Mouse (Mus musculus): ENCODE measurements around the gene AI464131. TPM values are rescaled to one million over a fixed set of nuclear protein-coding genes. Genes with fewer than 3 reads are reported as not detected.
A peak's percentile ranks its signal among the peaks of the same experiment; 100 is the strongest.
"Not testable (repeated sequence)": the region's sequence is repeated elsewhere in the genome, so short reads cannot be mapped to it uniquely, and the experiment has no call there.

AI464131 gene
- polyA plus RNA-seq, 1 experiment from 2014 or later, result 9.3 TPM

DNA sequence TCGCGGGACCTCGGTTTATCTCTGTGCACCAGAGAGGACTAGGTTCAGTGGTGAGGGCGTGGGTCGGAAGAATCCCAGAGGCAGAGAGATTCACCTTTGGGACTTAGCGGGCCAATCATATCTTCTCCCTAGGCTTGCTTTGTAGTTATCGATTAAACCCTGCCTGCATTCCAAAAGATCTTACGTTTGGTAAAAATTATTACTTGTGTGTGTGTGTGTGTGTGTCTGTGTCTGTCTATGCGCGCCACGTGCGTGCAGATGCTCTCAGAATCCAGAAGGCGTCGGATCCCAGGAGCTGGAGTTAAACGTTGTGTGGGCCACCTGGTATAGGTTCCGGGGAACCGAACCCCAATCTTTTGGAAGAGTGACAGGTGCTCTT is 37.6 kb downstream of the AI464131 start:
- Histone ChIP-seq H3K9ac (replicated peaks; ENCODE audit: low read length) (peak overlapping the region; percentile 73), H3K36me3 (ENCODE audit: insufficient read depth, low read length) (no peaks in the 10 kb centered on the region), H3K4me1 (ENCODE audit: insufficient read depth, low read length) (peaks cover 19% of the 10 kb centered on the region), H3K9me3 (ENCODE audit: low read length) (no peaks in the 10 kb centered on the region), H3K4me2 (replicated peaks; ENCODE audit: low read depth, low read length) (peak overlapping the region; percentile 59), H3K27me3 (ENCODE audit: insufficient read depth, low read length) (no peaks in the 10 kb centered on the region), H3K27ac (ENCODE audit: low read length) (peak overlapping the region; percentile 51; the same call in 1 of the 2 replicates), H3K4me3 (ENCODE audit: low read length) (peak overlapping the region; percentile 90)
- 3% methylated on average over 17 of the region's 17 CpGs for WGBS
- ATAC-seq (ENCODE audit: low FRiP score, low TSS enrichment), result no peak; the same call in 1 of the 2 replicates

DNA sequence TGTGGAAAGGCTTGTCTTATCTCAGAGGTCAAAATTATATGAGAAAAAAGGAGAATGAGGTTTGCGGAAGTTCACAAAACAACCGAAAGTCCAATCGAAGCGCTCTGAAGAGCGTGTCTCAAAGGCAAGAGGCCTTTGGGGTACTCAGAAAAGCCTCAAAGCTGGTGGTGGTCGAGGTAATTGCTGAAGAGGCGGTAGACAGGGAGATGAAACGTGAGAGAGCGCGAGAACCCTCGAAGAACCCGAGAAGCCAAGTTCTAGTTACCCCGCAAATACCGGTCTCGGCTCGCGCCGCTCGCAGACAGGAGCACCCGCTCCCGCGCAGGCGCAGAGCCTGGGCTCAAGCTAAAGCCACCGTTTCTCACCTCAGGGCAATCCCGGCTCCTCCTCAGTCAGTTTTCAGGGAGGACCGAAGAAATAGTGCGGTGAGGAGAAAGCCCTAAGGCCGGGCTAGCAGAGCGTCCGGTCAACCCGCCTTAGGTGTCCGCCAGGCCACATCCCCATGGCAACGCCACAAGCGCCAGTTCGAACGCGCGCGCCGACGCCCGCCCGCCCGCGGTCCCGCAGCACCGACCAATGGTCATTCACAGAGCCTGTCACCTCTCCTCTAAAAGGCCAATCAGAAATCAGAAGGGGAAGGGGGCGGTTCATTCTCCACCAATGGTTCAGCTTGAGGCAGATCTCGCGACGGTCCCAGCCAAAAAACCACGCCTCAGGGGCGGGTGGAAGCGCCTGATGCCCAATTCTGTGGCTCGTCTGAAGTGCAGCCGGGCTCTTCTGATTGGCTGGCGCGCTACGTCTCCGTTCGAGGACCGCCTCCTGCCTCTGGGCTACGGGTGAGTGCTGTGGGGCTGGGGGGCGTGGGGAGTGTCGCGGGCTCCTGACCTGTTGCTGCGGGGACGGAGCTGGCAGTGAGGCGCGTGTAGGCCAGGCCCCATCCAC is 38.3 kb downstream of the AI464131 start, which contains the start of the genes Kif24 and Nudt2:
Gene Kif24, minus strand, starts transcription at position 543 of the 942 bp plus-strand sequence.
Gene Nudt2, plus strand, starts transcription at position 807 of the 942 bp plus-strand sequence.
- Histone ChIP-seq H3K4me1 (ENCODE audit: insufficient read depth, low read length) (peaks cover 19% of the 10 kb centered on the region), H3K27me3 (ENCODE audit: insufficient read depth, low read length) (no peaks in the 10 kb centered on the region), H3K27ac (ENCODE audit: low read length) (peak within 1 kb of the TSS; percentile 89), H3K9me3 (ENCODE audit: low read length) (no peaks in the 10 kb centered on the region), H3K4me3 (ENCODE audit: low read length) (peak within 1 kb of the TSS; percentile 90), H3K4me2 (replicated peaks; ENCODE audit: low read depth, low read length) (peak within 1 kb of the TSS; percentile 73), H3K9ac (replicated peaks; ENCODE audit: low read length) (peak within 1 kb of the TSS; percentile 85), H3K36me3 (ENCODE audit: insufficient read depth, low read length) (no peaks in the 10 kb centered on the region)
- WGBS, result under 1% methylated on average over 70 of the region's 70 CpGs
- peak; percentile 99 for ATAC-seq (ENCODE audit: low FRiP score, low TSS enrichment)

DNA sequence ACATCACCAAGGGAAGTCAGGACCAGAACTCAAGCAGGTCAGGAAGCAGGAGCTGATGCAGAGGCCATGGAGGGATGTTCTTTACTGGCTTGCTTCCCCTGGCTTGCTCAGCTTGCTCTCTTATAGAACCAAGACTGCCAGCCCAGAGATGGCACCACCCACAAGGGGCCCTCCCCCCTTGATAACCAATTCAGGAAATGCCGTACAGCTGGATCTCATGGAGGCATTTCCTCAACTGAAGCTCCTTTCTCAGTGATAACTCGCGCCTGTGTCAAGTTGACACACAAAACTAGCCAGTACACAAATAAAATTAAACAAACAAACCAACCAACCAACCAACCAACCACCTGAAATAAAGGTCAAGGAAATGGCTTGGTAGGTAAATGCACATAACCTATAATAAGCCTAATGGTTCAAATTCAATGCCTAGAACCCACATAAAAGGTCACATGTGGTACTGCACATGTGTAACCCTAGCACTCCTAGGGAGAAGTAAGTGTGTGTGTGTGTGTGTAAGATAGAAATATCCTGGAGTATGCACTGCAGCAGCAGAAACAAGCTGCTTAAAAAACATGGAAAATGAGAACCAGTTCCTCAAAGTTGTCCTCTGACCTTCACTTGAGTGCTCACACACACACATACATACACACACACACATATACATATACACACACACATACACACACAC is 39.7 kb downstream of the AI464131 start:
- not testable (repeated sequence) for H3K9me3 ChIP-seq (ENCODE audit: low read length); H3K27ac ChIP-seq (ENCODE audit: low read length); H3K9ac ChIP-seq (replicated peaks; ENCODE audit: low read length); ATAC-seq (ENCODE audit: low FRiP score, low TSS enrichment); H3K27me3 ChIP-seq (ENCODE audit: insufficient read depth, low read length); H3K36me3 ChIP-seq (ENCODE audit: insufficient read depth, low read length)
- peak overlapping the region; percentile 73 for H3K4me2 ChIP-seq (replicated peaks; ENCODE audit: low read depth, low read length)
- peak overlapping the region; percentile 90; the same call in 1 of the 2 replicates for H3K4me3 ChIP-seq (ENCODE audit: low read length)
- peaks cover 19% of the 10 kb centered on the region for H3K4me1 ChIP-seq (ENCODE audit: insufficient read depth, low read length)
- 81% methylated on average over 3 of the region's 3 CpGs for WGBS

DNA sequence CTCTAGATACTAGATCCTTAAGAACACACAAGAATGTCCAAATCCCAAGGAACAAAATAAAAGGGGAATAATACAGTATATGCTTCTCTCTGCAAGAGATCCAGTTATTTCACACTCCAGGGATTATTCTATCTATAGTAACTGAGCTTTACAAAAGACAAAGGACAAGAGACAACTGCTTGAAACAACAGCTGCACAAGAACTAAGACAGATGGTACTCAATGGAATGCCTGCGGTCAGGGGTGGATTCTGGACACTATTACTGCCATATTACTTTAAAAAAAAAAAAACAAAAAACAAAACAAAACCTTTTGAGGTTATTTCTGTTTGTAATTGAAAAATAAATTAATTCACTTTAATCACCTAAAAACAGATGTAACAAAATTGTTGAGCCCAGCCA is 42.2 kb downstream of the AI464131 start:
- peaks cover 16% of the 10 kb centered on the region for H3K4me1 ChIP-seq (ENCODE audit: insufficient read depth, low read length)
- H3K27ac ChIP-seq (ENCODE audit: low read length), result no peak overlapping the region
- no peaks in the 10 kb centered on the region for H3K27me3 ChIP-seq (ENCODE audit: insufficient read depth, low read length)
- H3K9ac ChIP-seq (replicated peaks; ENCODE audit: low read length), result no peak overlapping the region
- no peak for ATAC-seq (ENCODE audit: low FRiP score, low TSS enrichment)
- no peaks in the 10 kb centered on the region for H3K36me3 ChIP-seq (ENCODE audit: insufficient read depth, low read length)
- no peak overlapping the region for H3K4me3 ChIP-seq (ENCODE audit: low read length)
- WGBS, result 97% methylated on average over 1 of the region's 1 CpGs
- H3K9me3 ChIP-seq (ENCODE audit: low read length), result no peaks in the 10 kb centered on the region
- H3K4me2 ChIP-seq (replicated peaks; ENCODE audit: low read depth, low read length), result no peak overlapping the region

DNA sequence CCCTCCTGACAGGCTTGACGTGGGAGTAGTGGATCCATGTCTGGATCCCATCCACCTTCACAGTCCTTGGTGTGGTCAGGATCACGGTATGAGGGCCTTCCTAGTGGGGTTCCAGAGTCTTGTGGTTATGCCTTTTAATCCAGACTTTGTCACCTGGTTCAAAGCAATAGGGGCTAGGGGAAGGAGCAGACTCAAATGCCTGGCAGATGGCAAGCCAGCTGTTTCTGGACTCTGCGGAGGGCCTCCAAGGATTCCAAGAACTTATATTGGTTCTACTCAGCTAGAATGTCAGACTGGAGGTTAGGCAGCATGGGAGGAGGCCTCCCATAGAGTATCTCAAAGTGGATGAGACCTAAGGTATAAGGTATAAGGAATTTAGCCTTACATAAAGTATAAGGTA is 55.3 kb downstream of the AI464131 start:
- Histone ChIP-seq H3K4me1 (ENCODE audit: insufficient read depth, low read length) (no peaks in the 10 kb centered on the region), H3K9ac (replicated peaks; ENCODE audit: low read length) (no peak overlapping the region), H3K36me3 (ENCODE audit: insufficient read depth, low read length) (0 out of 2 replicates have a peak, but pooled peaks cover 3% of the 10 kb centered on the region), H3K4me2 (replicated peaks; ENCODE audit: low read depth, low read length) (no peak overlapping the region), H3K4me3 (ENCODE audit: low read length) (no peak overlapping the region), H3K27me3 (ENCODE audit: insufficient read depth, low read length) (no peaks in the 10 kb centered on the region), H3K27ac (ENCODE audit: low read length) (no peak overlapping the region), H3K9me3 (ENCODE audit: low read length) (peaks cover 2% of the 10 kb centered on the region; the same call in 1 of the 2 replicates)
- ATAC-seq (ENCODE audit: low FRiP score, low TSS enrichment), result no peak
- WGBS, result 98% methylated on average over 3 of the region's 3 CpGs

Other genes with a start within 250 kb of the AI464131 start
- 64.5 and 76.4 TPM in 2 replicates for gene Ubap2, start 227.9 kb downstream of the AI464131 start, polyA plus RNA-seq (2015; fragmentation: Nextera tagmentation; extraction: Ambion mirVana)
- 75.8 and 76.6 TPM in 2 replicates for gene Dcaf12, start 188.2 kb downstream of the AI464131 start, polyA plus RNA-seq (2015; fragmentation: Nextera tagmentation; extraction: Ambion mirVana)
- 59.9 and 62.7 TPM in 2 replicates for gene Ubap1, start 154.1 kb downstream of the AI464131 start, polyA plus RNA-seq (2015; fragmentation: Nextera tagmentation; extraction: Ambion mirVana)
- gene Kif24, start 38.2 kb downstream of the AI464131 start, polyA plus RNA-seq (2015; fragmentation: Nextera tagmentation; extraction: Ambion mirVana), result 5.8 and 6.5 TPM in 2 replicates
- gene Nudt2, start 37.9 kb downstream of the AI464131 start, polyA plus RNA-seq (2015; fragmentation: Nextera tagmentation; extraction: Ambion mirVana), result 54.4 and 56.0 TPM in 2 replicates
- gene 1110017D15Rik, start 14.3 kb upstream of the AI464131 start, polyA plus RNA-seq (2015; fragmentation: Nextera tagmentation; extraction: Ambion mirVana), result 0.37 and 0.57 TPM in 2 replicates
- 1.9 and 2.2 TPM in 2 replicates for gene Fam219a, start 66.5 kb upstream of the AI464131 start, polyA plus RNA-seq (2015; fragmentation: Nextera tagmentation; extraction: Ambion mirVana)
- 1.2 and 1.7 TPM in 2 replicates for gene Dnaic1, start 66.7 kb upstream of the AI464131 start, polyA plus RNA-seq (2015; fragmentation: Nextera tagmentation; extraction: Ambion mirVana)
- 18.9 and 23.5 TPM in 2 replicates for gene Enho, start 137.2 kb upstream of the AI464131 start, polyA plus RNA-seq (2015; fragmentation: Nextera tagmentation; extraction: Ambion mirVana)
- 18.8 and 22.8 TPM in 2 replicates for gene Cntfr, start 194.0 kb upstream of the AI464131 start, polyA plus RNA-seq (2015; fragmentation: Nextera tagmentation; extraction: Ambion mirVana)
- 168 and 184 TPM in 2 replicates for gene Il11ra1, start 196.9 kb upstream of the AI464131 start, polyA plus RNA-seq (2015; fragmentation: Nextera tagmentation; extraction: Ambion mirVana)
- 76.0 and 84.9 TPM in 2 replicates for gene Rpp25l, start 210.5 kb upstream of the AI464131 start, polyA plus RNA-seq (2015; fragmentation: Nextera tagmentation; extraction: Ambion mirVana)
- 137 and 149 TPM in 2 replicates for gene Dctn3, start 220.1 kb upstream of the AI464131 start, polyA plus RNA-seq (2015; fragmentation: Nextera tagmentation; extraction: Ambion mirVana)
- gene Arid3c, start 228.1 kb upstream of the AI464131 start, polyA plus RNA-seq (2015; fragmentation: Nextera tagmentation; extraction: Ambion mirVana), result not detected in 2 replicates

All from kidney, embryonic 16.5 days (tissue).